Mouse (Mus musculus) ZHBTc4 (cell line): ENCODE measurements around the gene Sigmar1.
A peak's percentile ranks its signal among the peaks of the same experiment; 100 is the strongest.
"Not testable (repeated sequence)": the region's sequence is repeated elsewhere in the genome, so short reads cannot be mapped to it uniquely, and the experiment has no call there.

Experiments
- DNase-seq: peaks from one replicate; pipeline ENCODE4 v3.0.0-alpha.2; 2011; ENCODE audit warnings: low read depth, low spot score

The Sigmar1 gene

GRCm38 (mm10) chr4:41755338-41756305 is at the start of gene Sigmar1:
Gene Sigmar1, minus strand, starts transcription at chr4:41756157.
- DNase-seq: peak; percentile 98

- not testable (repeated sequence) for DNase-seq
These were observed 27.2 kb upstream of the Sigmar1 start for GRCm38 (mm10) chr4:41783197-41783596.

- not testable (repeated sequence) for DNase-seq
These were observed 26.8 kb upstream of the Sigmar1 start for GRCm38 (mm10) chr4:41782711-41783110.

- DNase-seq: not testable (repeated sequence)
These were observed 26.0 kb upstream of the Sigmar1 start for GRCm38 (mm10) chr4:41781748-41782485.

- DNase-seq: not testable (repeated sequence)
These were observed 25.3 kb upstream of the Sigmar1 start for GRCm38 (mm10) chr4:41781271-41781670.

- DNase-seq: not testable (repeated sequence)
These were observed 19.9 kb upstream of the Sigmar1 start for GRCm38 (mm10) chr4:41775840-41776239.

- DNase-seq: not testable (repeated sequence)
These were observed 18.5 kb upstream of the Sigmar1 start for GRCm38 (mm10) chr4:41774506-41774905.

GRCm38 (mm10) chr4:41774002-41774401 is 18.0 kb upstream of the Sigmar1 start, which contains the start of gene Ccl27a:
Gene Ccl27a, minus strand, starts transcription at chr4:41774247.
- DNase-seq: peak; percentile 92

GRCm38 (mm10) chr4:41773502-41773901 is 17.5 kb upstream of the Sigmar1 start:
- DNase-seq: peak; percentile 88

- peak; percentile 42 for DNase-seq
These were observed 17.0 kb upstream of the Sigmar1 start for GRCm38 (mm10) chr4:41772946-41773345.

GRCm38 (mm10) chr4:41767301-41767700 is 11.3 kb upstream of the Sigmar1 start:
- not testable (repeated sequence) for DNase-seq

- DNase-seq: not testable (repeated sequence)
These were observed 7.2 kb upstream of the Sigmar1 start for GRCm38 (mm10) chr4:41763176-41763575.

- not testable (repeated sequence) for DNase-seq
These were observed 6.7 kb upstream of the Sigmar1 start for GRCm38 (mm10) chr4:41762688-41763114.

GRCm38 (mm10) chr4:41762099-41762687 is 6.2 kb upstream of the Sigmar1 start:
- no peak for DNase-seq

GRCm38 (mm10) chr4:41761680-41762079 is 5.7 kb upstream of the Sigmar1 start:
- DNase-seq: no peak

- DNase-seq: no peak
These were observed 5.0 kb upstream of the Sigmar1 start for GRCm38 (mm10) chr4:41760911-41761310.

- DNase-seq: peak; percentile 96
These were observed 4.3 kb upstream of the Sigmar1 start for GRCm38 (mm10) chr4:41760288-41760721.

GRCm38 (mm10) chr4:41759656-41760287 is 3.8 kb upstream of the Sigmar1 start:
- peak; percentile 59 for DNase-seq

- no peak for DNase-seq
These were observed 3.2 kb upstream of the Sigmar1 start for GRCm38 (mm10) chr4:41759206-41759605.

GRCm38 (mm10) chr4:41758701-41759100 is 2.7 kb upstream of the Sigmar1 start:
- no peak for DNase-seq

GRCm38 (mm10) chr4:41758021-41758420 is 2.1 kb upstream of the Sigmar1 start:
- no peak for DNase-seq
